Mouse (Mus musculus): ENCODE results near the gene Il23r. TPM values are rescaled to one million over a fixed set of nuclear protein-coding genes. Genes with fewer than 3 reads are reported as not detected.

The Il23r gene
- polyA plus RNA-seq, 1 experiment from 2014 or later = not detected

- no peak for ATAC-seq (ENCODE audit: low FRiP score, low TSS enrichment)
- Histone ChIP-seq H3K27ac (replicated peaks; ENCODE audit: low read depth, low read length) (no peak overlapping the region), H3K27me3 (ENCODE audit: control insufficient read depth, insufficient read depth, low read length) (no peaks in the 10 kb centered on the region), H3K36me3 (ENCODE audit: control insufficient read depth, insufficient read depth, low read length) (no peaks in the 10 kb centered on the region), H3K9me3 (ENCODE audit: control insufficient read depth, low read length) (no peaks in the 10 kb centered on the region), H3K4me1 (ENCODE audit: control insufficient read depth, insufficient read depth, low read length) (no peaks in the 10 kb centered on the region), H3K9ac (replicated peaks; ENCODE audit: low read length) (no peak overlapping the region), H3K4me2 (ENCODE audit: low read length) (no peak overlapping the region), H3K4me3 (replicated peaks; ENCODE audit: low read depth, low read length) (no peak overlapping the region)
- DNase-seq = no peak
- WGBS = 75% methylated on average over 2 of the region's 2 CpGs
Observed at GRCm38 (mm10) chr6:67413378-67413777, 78.3 kb downstream of the Il23r start.

- no peak for DNase-seq
- no peak overlapping the region for H3K4me3 ChIP-seq (replicated peaks; ENCODE audit: low read depth, low read length)
- H3K9ac ChIP-seq (replicated peaks; ENCODE audit: low read length) = no peak overlapping the region
- H3K9me3 ChIP-seq (ENCODE audit: control insufficient read depth, low read length) = no peaks in the 10 kb centered on the region
- WGBS = 59% methylated on average over 3 of the region's 3 CpGs
- ATAC-seq (ENCODE audit: low FRiP score, low TSS enrichment) = no peak
- H3K27ac ChIP-seq (replicated peaks; ENCODE audit: low read depth, low read length) = no peak overlapping the region
- no peaks in the 10 kb centered on the region for H3K27me3 ChIP-seq (ENCODE audit: control insufficient read depth, insufficient read depth, low read length)
- H3K4me1 ChIP-seq (ENCODE audit: control insufficient read depth, insufficient read depth, low read length) = no peaks in the 10 kb centered on the region
- no peak overlapping the region for H3K4me2 ChIP-seq (ENCODE audit: low read length)
- H3K36me3 ChIP-seq (ENCODE audit: control insufficient read depth, insufficient read depth, low read length) = no peaks in the 10 kb centered on the region
Observed at GRCm38 (mm10) chr6:67405281-67405682, 86.4 kb downstream of the Il23r start.

- no peak for DNase-seq
- Histone ChIP-seq H3K9ac (replicated peaks; ENCODE audit: low read length) (no peak overlapping the region), H3K27ac (replicated peaks; ENCODE audit: low read depth, low read length) (no peak overlapping the region), H3K4me2 (ENCODE audit: low read length) (no peak overlapping the region), H3K4me1 (ENCODE audit: control insufficient read depth, insufficient read depth, low read length) (no peaks in the 10 kb centered on the region), H3K27me3 (ENCODE audit: control insufficient read depth, insufficient read depth, low read length) (no peaks in the 10 kb centered on the region), H3K36me3 (ENCODE audit: control insufficient read depth, insufficient read depth, low read length) (no peaks in the 10 kb centered on the region), H3K4me3 (replicated peaks; ENCODE audit: low read depth, low read length) (no peak overlapping the region), H3K9me3 (ENCODE audit: control insufficient read depth, low read length) (no peaks in the 10 kb centered on the region)
- WGBS = 83% methylated on average over 5 of the region's 5 CpGs
- ATAC-seq (ENCODE audit: low FRiP score, low TSS enrichment) = no peak
Observed at GRCm38 (mm10) chr6:67399551-67399950, 92.1 kb downstream of the Il23r start.

DNA sequence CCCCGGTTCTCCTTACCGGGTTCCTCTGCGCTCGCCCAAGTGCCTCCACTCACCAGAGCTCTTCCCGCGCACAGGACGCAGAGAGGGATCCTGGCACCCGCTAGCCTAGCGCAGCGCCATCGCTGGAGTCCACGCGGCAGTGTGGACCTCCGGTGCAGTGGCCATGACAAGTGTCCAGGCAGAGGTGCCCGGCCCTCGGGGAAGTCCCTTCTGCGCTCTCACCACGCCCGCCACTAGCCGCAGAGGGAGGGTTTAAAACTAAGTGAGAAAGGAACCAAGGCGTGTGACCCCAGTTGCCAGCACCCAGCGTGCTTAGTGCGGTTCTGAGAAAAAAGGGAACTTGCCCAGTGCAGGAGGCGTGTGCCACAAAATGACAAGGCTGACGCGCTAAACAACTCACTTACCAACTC lies 115.7 kb downstream of the Il23r start, which contains the start of gene Il12rb2:
Il12rb2 (minus strand) TSS at position 207 of the 410 bp plus-strand sequence.
- 3% methylated on average over 26 of the region's 26 CpGs for WGBS
- H3K27ac ChIP-seq (replicated peaks; ENCODE audit: low read depth, low read length) = no peak within 1 kb of the TSS
- ATAC-seq (ENCODE audit: low FRiP score, low TSS enrichment) = no peak

More for the DNA sequence above, 115.7 kb downstream of the Il23r start, which contains the start of gene Il12rb2:
- Histone ChIP-seq H3K9ac (replicated peaks; ENCODE audit: low read length) (0 out of 2 replicates have a peak within 1 kb of the TSS, but pooled peaks have one; percentile 20), H3K27me3 (ENCODE audit: control insufficient read depth, insufficient read depth, low read length) (0 out of 2 replicates have a peak, but pooled peaks cover 5% of the 10 kb centered on the region), H3K36me3 (ENCODE audit: control insufficient read depth, insufficient read depth, low read length) (no peaks in the 10 kb centered on the region), H3K4me2 (ENCODE audit: low read length) (peak within 1 kb of the TSS; percentile 53), H3K9me3 (ENCODE audit: control insufficient read depth, low read length) (no peaks in the 10 kb centered on the region), H3K4me1 (ENCODE audit: control insufficient read depth, insufficient read depth, low read length) (0 out of 2 replicates have a peak, but pooled peaks cover 4% of the 10 kb centered on the region), H3K4me3 (replicated peaks; ENCODE audit: low read depth, low read length) (peak within 1 kb of the TSS; percentile 26)
- peak; percentile 16 for DNase-seq

Other genes with a start within 250 kb of the Il23r start
- gene Il12rb2, start 115.7 kb downstream of the Il23r start, polyA plus RNA-seq (2014; fragmentation: Nextera tagmentation; extraction: Ambion mirVana) = 0.14 TPM in 1 of 2 replicates, not detected in the other
- 0.91 and 0.94 TPM in 2 replicates for gene Tacstd2, start 43.9 kb upstream of the Il23r start, polyA plus RNA-seq (2014; fragmentation: Nextera tagmentation; extraction: Ambion mirVana)